Mouse (Mus musculus) c-Kit-positive CD71-positive TER-119-negative erythroid progenitor cells, embryonic 14.5 days (primary cell): ENCODE results near the gene Aatf.
A peak's percentile ranks its signal among the peaks of the same experiment; 100 is the strongest.
"Not testable (repeated sequence)": the region's sequence is repeated elsewhere in the genome, so short reads cannot be mapped to it uniquely, and the experiment has no call there.

ENCODE experiments used
- DNase-seq: peaks from one replicate; pipeline ENCODE4 v3.0.0-alpha.2; 2013; ENCODE audit warnings: low read depth

Gene Aatf

DNA sequence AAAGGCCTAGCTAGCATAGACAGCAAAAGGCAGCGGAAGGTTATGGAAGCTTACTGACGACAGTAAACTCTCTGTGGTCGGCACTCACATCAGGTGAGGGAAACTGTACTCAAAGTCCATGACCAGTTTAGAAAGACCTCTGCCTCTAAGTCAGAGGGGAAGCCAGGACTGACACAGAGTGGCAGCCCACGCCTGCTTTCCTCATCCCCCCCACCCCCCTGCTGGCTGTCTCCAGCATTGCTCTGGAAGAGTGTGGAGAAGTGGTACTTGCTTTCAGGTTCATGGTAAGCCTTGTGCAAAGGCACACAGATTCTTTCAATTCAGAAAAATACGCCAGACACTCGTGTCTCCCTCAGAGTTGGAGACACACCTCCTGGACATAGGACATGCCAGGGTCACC lies 78.4 kb downstream of the Aatf start:
- DNase-seq = no peak

DNA sequence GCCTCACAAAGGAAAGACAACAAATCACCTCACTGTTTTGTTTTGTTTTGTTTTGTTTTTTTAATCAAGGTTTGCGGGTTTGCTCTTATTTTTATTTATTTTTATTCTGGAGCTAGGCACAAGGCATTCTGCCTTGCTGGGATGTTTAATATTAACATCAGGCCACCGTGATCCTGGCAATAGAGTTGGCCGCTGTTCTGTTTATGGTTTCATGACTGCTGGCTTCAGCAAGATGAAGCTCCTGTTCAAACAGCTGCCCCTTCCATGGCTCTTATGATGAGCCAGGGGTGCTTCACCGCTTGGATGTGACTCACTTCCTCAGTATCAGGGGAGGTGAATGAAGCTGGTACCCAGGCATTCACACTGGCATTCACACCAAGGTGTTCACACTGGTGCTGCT lies 83.0 kb downstream of the Aatf start:
- DNase-seq = no peak

DNA sequence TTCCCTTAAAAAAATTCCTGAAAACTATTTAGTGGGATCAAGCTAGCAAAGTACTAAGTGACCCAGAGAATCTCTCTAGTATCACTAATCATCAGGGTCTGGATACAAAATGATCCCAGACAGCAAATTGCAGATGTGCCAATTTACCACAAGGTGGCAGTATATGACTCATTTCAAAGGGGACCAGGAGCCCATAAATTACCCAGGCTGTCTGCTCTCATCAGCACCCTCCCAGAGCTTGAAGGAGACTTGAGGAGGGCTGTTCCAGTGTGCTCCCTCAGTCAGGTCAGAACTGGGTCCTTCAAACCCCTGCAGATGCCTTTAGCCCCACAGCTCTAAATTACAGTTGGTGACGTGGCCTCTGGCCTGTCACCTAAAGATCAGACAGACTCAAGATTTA lies 83.7 kb downstream of the Aatf start:
- no peak for DNase-seq

DNA sequence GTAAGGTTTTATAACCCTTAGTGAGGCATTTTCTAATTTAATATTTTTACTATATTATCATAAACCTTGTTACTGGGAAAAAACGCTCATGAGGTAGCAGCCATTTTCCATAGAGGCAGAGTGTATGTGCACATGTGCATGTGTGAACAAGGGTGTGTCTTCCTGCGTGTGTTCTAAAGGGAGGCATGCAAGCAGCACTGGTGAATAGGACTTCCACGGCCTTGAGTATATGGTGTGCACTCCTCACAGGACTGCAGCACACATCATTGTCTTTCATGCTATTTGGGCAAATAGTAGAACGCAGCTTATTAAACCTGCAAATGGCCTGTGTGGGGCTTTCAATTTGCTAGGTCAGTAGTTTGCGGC lies 86.7 kb downstream of the Aatf start:
- DNase-seq = no peak

DNA sequence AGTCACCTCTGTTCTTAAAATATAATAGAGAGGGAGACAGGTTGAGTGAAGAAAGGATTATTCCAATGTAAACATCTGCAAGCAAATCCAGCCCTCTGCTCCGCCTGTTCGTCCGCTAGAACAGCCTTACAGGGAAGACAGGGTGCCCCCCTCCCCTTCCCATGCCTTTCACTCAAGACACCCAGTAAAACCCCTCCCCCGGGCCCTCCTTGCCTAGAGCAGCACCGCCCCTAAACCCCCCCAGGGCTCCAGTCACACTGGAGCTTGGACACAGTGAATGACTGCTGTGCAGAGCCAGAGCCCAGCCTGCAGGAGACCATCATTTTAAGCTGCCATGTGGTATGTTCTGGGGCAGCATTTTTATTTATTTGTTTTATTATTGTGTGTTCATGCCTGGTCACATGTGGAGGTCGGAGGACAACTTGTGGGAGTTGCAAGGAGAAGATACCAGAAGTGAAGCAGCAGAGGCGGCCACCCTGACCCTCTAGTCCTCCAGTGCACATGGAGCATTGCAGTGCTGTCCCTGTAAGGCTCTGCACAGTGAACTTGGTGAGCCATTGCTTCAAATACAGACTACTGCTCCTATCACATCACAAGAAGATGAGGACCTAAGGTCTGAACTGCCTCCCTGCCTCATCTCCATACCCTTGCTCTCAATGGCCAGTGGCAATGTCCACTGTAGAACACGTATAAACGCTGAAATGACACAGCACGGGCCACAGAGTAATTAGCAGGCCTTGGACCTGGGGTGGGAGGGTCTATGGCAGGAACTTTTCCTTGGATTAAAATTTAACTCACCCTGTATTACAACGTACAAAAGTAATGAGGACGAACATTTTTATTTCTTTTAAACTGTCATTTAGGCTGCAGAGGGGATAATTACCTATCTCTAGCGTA lies 87.3 kb downstream of the Aatf start:
- no peak for DNase-seq

DNA sequence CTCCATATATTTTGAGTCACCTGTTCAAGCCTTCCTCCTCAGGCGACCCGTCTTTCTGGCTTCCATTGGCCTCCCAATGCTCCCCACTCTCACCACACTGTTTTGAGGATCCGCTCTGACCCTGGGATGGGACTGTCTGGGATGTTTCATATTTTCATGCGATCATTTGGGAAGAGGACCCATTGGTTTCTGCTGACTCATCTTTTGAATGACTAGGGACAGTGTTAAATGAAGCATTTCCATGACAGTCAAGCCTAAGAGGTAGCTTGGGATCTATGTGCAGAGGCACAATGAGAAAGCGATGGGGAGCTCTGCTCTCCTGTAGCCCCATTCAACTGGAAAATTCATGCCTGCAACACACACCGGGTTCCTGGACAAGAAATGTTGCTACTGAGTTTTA lies 92.5 kb downstream of the Aatf start:
- no peak for DNase-seq

DNA sequence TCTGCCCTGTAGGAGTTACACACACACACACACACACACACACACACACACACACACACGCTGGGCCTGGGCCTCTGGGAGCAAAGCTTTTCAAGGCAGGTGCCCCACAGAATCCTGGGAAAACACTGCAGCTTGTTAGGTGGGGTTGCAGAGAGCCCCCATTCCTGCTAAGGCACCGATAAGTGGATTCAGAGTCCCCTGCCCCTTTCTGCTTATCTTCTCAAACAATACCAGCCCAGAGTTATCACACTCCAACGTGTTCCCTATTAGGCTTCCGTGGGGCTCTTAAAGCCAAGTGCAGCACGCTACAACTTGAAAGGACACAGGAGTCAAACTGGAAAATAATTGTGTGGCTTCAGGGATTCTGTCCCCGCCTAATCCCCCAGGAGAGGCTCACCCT lies 100.2 kb downstream of the Aatf start:
- DNase-seq = peak; percentile 66

DNA sequence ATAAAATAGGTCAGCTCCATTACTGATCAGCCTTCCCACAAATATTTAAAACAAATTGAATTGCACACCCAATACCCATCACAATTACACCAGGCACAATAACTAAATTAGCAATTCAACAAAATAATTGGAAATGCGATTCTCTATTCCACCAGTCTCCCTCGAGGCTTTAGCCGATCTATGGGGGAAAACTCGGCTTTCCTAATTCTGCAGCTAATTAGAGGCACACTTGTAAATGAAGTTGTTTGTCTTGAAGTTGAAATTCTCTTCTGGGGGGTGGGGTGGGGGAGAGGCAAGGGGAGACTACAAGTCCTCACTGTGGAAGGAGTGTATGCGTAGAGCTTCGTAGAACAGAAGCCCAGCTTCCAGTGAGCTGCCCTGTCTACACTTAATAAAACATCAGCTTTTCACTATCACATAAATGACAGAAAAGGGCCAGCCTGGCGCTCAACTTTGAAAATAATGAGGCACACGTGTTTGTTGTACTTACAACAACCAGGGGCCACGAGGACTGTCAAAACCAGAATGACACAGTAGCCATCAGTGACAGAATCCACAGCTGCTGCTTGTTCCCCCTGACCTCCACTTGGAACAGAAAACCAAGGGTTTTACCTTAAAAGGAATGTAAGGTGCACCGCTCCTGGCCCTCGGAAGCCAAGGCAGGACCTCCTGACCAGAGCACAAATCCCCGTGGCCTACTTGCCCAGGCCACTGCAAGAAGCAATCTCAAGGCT lies 101.0 kb downstream of the Aatf start:
- no peak for DNase-seq

DNA sequence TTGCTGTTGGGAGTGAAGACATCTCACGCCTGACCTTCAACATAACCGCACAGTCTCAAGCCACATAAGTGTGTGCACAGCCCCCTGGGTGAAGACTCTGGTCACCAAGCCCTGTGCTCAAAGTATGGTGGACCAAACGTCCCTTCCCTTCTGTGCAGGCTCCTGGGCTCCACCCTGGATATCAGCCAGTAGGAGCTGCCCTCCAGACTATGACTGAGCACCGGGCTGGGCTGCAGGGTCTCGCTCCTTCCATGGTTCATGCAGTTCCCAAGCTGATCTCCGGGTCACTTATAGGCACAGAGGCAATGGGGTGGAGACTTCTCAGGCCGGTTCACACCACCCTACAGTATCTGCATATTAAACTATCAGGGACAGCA lies 101.7 kb downstream of the Aatf start:
- DNase-seq = no peak

DNA sequence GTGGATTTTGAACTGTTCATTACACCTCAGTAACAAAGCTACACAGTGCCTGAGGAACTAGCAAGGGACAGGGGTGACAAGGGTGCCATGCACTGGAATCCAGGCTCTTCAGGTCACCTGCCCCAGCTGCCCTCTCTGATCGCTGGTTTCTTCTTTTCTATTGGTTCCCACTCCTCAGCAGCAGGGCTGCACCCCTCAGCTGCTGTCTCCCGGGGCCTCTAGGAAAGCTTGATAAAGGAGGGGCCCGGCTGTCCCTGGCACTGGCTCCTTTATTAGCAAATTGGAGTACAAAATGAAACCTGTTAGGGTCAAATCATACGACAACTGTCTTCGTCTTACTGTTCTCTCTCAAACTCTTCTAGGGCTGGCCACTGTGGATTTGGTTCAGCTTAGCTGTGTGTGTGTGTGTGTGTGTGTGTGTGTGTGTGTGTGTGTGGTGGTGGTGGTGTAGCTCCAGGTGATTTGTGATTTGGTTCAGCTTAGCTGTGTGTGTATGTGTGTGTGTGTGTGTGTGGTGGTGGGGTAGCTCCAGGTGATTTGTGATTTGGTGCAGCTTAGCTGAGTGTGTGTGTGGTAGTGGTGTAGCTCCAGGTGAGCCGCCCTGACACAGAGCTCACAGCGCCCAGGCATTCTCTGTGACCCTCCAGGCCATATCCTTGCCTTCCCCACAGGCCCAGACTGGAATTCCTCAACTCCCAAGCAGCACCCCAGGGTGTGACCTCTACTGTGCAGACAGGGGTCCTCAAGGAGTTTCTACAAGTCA lies 102.3 kb downstream of the Aatf start:
- DNase-seq = no peak

DNA sequence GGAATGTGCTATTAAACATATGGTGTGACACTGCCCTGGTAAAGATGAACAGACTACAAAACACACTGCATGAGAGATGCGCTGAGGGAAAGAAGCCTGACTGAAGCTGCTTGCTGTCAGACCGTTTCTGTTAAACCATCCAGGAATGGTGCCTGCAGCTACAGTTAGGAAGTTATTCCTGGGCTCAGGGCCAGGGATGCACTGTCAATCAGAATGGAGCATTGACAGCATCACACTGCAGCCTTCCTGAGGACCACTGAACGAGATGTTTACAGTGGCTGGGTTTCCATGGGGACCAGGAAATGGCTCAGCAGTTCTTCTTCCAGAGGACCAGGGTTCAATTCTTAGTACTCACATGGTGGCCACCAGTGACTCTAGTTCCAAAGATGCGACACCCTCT lies 102.9 kb downstream of the Aatf start:
- DNase-seq = no peak

DNA sequence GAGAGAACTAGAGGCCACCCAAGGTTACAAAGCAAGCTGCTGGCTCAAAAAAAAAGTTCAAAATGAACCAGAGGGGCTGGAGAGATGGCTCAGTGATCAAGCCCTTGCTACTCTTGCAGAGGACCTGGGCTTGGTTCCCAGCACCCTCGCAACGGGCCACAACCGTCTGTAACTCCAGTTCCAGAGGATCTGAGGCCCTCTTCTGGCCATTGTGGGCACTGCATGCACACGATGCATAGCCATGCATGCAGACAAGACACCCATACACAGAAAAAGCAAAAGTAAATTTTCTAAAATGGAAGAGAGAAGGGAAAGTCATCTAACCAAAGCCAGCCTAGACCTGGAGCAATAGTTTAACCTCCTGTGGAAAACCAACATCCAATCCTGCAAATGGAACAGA lies 106.6 kb downstream of the Aatf start:
- no peak for DNase-seq

DNA sequence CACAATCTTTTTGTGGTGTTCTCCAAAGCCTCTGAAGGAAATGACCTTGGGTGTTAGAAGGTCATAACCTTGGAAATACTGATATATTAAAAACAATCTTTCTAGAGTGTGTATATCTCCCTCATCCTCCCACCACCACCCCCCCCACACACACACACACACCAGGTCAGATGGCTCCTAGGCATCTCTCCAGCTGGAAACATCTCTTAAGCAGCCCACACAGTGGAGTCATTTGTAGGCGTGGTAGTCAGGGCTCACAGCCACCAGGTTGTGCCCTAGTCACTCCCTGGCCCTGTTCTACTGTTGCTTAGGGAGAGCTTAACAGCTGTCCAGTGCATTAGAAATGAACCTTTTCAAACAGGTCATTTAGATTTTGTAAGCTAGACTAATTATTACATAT lies 118.3 kb downstream of the Aatf start:
- DNase-seq = no peak

DNA sequence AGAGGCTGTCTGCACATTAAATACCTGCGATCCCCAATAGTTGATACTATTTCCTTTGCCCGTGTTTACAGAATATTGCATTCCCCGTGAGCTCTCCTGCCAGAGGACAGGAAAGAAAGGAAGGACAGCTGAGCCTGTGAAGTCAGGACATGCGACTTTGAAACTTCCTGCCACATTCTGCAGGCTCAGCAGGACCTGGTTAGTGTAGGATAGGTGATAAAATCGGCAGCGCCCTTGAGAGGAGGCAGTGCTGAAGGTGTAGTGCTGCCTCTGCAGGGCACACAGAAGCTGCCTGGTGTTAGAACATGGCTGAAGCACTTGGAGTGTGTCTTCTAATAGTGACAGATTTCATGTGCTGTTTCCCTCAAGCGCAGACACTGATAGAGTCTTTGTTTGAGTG lies 119.8 kb downstream of the Aatf start:
- no peak for DNase-seq

DNA sequence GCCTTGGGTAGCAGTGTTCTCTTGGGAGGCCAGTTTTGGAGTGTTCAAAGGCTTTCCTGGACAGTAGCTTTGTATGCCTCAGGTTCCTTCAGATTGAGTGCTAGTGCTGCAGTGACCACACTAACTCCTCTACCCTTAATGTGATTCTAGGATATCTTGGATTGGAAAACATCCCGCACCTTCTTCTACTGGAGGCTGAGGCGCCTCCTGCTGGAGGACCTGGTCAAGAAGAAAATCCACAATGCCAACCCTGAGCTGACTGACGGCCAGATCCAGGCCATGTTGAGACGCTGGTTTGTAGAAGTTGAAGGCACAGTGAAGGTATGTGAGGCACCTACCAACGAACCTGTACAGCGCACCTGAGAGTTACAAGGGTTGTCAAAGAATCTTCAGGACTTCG lies 121.3 kb downstream of the Aatf start:
- DNase-seq = not testable (repeated sequence)

DNA sequence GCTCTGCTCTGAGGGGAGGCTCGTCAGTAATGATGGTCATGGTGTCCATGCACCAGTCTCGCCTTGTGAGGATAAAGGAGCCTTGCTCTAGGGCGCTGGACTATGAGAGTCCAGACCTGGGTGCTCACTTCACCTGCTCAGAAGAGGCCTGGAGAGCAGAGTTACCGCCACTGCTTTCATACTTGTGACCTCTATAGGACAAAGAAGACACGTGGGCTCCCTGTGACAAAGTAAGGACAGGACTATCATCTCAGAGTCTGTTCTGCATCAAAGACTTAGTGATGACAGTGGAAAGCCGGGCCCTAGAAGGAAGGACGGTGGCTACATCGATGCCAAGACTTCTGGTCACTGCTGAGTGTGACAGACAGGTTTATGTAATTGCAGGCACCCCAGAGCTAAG lies 122.2 kb downstream of the Aatf start:
- no peak for DNase-seq

DNA sequence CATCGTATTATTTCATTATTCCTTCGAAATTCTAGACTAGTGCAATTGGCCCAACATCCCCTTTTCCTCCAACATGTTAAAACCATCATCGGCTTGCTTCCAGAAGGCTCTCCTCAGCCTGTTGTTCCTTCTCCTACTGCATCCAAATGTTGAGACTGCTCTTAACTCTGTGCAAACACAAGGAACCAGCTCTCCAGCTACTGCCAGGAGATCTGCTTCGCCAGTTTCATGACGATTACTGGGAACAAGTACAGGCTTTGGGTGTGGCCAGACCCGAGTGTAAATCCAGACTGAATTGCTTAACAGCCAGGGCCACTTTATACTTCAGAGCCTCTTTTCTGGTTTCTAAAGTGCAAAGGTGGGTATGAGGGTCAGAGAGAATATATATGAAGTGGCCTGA lies 124.0 kb downstream of the Aatf start:
- no peak for DNase-seq

DNA sequence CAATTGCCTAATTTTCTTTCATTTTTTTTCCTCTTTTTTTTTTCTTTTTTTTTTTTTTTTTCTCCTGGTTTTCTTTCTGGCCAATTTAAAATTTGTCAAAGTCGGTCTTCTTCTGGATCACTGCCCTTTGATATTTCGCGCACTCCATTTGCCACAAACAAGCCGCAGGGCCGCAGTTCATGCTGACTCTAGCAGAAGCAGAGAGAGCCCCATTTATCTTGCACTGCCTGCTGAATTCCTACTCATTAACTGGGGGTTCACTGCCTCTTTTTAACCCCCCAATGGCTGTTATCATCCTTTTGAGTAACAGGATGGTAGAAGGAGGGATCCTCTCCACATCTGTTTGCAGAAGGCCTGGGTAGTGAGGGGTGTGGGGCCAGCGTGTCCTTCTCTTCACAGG lies 129.4 kb downstream of the Aatf start:
- DNase-seq = no peak

DNA sequence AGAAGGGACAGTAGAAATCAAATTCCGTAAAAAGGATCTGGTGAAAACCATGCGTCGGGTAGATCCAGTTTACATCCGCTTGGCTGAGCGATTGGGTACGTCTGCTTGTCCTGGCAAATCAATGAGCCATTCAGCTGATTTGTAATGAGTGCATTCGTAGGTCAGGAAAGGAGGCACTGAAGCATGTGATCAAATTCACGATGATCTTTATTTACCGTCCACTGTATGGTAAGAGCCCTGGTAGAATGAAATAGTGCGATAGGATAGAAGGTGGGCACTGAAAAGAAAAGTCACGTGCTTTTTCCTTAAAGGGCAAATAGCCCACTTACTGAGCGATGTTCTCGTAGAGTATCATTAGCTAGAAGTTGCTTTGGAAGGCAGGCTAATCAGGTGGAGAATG lies 130.9 kb downstream of the Aatf start:
- DNase-seq = no peak

DNA sequence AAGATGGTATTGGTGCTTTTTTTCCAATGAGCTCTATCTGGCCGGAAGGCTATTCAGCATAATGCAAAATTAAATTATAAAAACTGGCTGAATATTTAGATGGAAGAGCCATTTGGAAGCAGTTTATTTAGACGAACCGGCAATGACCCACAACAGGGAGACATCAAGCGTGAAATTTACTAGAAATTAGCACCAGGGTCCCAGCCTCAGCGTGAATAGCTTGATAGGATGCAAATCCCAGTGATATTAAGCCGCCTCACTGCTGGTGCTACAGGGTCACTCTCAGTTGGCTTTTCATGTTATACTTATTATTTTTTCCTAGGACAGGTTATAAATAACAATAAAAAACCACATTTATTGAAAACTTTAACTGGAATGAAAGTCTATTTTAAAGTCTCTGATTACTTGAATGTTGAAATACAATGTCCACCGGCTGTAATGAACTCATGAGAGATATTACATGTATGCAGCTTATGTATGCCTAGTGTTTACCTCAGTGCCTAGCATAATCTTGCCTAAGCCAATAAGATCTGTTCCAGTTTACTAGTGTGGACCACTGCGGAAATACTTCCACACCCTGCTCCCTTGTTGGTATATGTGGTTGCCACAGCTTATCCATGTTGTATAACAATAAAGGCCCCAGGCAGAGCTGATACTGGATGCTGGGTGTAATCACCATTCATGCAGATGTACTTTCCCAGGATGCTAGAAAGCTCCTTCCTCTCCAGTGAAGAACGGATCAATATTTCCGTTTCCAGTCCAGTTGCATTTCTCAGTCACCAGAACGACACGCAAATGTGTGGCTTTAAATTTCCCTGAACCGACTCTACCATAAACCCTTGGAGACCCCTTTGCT lies 136.6 kb downstream of the Aatf start:
- DNase-seq = no peak

DNA sequence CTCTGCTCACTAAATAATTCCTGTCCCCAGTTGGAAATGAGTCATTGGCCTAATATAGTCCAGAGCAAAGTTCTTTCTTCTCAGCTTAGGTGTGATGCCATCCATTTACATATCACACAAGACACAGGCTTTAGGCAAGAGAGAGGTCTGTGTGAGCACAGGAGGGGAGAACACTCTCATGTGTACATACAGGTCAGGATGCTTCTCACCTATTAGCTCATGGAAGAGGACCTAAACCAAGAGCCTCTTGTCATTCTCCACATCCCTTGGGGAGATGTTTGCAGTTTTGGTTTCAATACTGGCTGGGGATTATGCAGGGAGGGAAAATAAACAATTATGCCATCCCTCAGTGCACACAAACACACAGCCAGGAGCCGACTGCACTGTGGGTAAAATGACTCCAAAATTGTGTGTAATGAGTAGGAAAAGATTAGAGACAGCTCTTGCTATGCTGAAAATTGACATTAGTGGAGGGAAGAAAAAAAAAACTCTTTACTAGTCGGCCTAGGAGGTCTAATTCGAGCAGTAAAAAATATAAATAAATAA lies 137.3 kb downstream of the Aatf start:
- DNase-seq = no peak

DNA sequence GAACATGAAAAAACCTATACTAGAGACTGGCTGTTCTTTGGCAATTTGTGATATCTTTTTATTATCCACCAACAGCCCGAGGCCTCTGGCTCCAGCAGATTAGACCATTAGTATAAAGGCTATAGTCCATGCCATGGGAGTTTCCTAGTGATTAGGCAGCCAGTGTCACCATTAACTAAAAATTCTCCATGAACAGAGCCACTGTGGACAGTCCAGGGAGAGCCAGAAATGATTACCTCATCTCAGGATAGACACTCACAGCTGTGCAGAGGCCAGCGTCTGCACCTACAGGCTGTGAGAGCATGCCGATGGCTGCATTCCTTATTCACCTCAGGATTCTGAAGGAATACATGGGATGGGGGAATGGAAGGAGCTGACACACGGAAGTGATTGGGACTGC lies 140.2 kb downstream of the Aatf start:
- DNase-seq = no peak
